Mouse (Mus musculus) ovary, postnatal 36 days (tissue): ENCODE results near the gene Naa10.

Experiments used
- DNase-seq: peaks from one replicate; pipeline ENCODE4 v3.0.0; 2022; ENCODE audit warnings: low spot score, mixed read lengths

The Naa10 gene

DNA sequence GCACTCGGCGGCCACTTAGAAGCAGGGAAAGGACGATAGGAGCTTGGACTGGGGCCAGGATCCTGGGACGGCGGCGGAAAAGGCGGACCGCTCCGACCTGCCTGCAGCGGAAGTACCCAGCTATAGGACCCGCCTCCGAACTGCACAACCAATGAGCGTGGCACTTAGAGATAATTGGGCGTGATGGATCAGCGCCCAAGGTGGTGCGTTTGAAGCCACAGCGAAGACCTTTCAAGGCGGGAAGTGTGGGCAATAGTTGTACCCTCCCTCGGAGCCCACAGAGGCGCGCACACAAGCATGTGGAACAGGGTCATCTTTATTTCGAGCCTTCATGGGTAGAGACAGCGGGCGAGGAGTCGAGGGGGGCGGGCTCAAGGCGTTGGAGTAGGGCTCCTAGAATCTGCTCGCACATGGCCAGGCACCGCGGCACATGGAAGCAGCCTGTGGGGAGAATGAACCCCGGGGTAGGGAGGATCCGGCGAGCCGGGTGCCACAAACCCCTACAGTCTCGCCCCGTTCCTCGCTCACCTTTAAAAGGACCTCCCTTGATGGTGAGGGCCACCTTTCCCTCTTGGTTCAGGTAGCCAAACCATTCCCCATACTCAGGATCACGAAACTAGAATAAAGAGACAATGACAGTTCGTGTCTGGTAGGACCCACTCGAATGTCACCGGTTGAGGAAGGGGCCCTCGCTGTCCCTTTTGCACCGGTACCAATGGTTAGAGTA is at the start of gene Naa10, which contains the start of gene Arhgap4:
Naa10 (minus strand) TSS at position 122 of the 727 bp plus-strand sequence.
Arhgap4 (minus strand) TSS at position 48 of the 727 bp plus-strand sequence.
- DNase-seq: peak; percentile 83

DNA sequence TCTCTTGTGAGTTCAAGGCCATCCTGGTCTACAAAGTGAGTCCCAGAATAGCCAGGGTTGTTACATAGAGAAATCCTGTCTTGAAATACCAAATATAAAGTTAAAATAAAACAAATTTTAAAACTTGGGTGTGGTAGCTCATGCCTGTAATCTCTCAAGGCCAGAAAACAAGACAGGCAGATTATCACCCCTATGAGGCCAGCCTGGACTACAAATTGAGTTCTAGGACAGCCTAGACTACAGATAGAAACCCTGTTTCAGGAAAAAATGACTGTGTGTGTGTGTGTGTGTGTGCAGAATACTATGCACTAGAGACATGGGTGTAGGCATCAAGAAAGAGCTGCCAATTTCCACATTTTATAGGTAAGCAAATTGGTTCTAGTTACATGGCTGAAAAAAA is 49.0 kb upstream of the Naa10 start:
- DNase-seq: no peak

DNA sequence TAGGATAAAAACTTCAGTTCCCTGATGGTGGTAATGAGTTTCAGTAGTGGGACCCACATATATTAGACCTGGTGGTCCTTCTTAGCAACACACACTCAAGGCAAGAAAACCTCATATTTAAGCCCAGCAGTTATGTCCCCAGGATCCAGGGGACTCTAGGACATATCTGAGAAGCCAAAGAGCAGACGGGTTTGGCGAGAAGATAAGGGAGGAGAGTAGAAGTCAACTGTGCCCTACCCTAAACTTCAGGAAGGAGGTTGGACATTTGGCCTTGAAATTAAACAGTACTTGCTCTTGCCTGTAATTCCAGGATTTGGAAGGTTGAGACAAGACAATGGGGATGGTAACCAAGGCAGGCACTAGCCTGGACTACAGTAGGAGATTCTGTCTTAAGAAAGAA is 48.0 kb upstream of the Naa10 start:
- no peak for DNase-seq

DNA sequence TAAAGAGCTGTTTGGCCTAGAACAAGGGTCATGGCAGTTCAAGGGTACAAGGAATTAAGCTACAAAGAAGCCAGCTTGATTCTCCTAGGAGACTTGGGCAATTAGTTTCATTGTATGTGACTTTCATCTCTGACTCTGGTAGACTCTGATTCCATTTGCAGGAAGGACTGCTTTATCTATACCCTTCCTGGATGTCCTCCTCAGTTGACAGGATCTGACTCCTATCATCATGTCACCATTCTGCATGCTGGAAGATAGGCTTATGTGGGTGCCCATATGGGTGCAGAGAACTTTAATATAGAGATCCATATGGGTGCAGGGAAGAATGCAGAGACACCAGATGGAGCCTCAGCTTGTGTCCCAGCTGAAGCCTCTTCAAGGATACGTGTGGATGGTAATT is 47.4 kb upstream of the Naa10 start:
- DNase-seq: no peak

DNA sequence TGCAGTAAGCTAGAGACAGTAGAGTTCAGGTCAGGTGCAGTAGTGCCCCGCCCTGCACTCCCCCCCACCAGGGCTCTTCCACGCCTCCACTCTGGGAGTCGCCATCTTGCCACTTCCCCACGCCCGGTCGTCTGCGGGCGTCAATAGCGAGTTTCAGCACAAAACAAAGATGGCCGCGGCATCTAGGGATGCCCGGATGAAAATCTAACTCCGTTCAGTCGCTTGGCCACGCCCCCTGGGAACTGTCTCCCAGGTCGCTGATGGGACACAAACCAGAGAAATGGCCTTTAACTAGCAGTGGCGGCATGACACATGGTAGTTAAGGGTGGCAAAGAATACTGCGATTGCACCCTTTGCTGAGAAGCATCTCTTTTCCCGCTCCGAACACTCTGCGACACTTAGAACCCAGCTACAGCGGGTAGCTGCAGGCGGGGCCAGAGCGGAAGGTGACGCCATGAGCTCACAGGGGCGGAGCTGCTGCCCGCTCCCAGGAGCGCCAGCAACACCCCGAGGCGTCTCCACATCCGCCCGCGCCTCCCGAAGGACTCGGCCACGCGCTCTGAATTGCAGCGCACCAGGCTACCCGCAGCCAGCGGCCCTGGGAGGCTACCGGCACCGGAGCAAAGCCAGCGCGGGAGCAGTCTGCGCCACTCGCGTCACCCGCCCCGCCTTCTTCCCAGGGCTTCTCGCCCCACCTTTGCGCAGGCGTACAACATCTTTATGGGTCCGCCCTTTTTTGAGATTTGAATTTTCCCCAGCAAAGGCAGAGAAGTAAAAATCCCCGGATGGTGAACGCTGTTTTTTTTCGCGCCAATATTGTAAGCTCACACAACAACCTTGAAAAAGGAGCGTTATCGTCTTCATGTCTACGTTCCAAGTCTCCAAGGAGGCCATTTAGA is 45.7 kb upstream of the Naa10 start:
- peak; percentile 86 for DNase-seq

DNA sequence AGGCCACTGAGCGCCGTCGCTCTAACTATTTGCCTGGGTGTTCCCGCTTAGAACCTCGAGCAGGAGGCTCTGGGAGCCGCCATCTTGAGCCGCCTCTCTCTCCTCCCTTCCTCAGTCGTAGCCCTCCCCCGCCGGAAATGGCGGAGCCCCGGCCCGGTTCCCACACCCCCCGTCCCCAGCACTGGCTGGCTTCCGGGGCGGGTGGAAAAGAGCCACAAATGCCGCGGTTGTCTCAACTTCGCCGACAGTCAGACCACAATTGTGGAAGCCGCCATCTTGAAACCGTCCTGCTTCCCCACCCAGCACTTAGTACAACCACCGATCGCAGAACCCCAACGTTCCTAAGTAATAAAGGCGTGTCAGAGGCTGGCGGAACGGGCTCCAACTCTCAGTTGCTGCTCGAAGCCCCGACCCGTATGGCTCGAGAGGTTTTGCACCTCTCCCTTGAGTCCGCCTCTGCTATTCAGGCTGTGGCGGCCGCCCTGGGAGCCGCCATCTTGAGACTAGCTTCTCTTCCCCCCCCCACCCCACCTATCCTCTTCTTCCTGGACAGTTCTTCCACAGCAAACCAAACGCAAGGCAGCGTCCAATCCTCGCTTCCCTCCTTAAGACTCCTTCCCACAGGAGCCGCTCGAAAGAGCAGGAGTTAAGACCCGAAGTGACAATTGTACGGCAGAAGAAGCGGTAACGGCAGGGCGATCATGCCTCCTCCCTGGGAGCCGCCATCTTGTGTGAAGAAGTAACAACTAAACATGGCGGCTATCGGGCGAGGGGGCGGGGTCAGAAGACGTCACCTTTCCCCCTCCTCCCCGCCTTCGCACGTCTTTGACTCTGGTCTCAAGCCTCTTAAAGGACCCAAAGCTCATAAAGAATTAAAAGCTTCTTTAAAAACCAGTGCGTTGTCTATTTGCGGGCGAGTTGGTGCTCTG is 44.8 kb upstream of the Naa10 start, which contains the start of gene Hcfc1:
Hcfc1 (minus strand) TSS at position 110 of the 929 bp plus-strand sequence.
- DNase-seq: peak; percentile 89

DNA sequence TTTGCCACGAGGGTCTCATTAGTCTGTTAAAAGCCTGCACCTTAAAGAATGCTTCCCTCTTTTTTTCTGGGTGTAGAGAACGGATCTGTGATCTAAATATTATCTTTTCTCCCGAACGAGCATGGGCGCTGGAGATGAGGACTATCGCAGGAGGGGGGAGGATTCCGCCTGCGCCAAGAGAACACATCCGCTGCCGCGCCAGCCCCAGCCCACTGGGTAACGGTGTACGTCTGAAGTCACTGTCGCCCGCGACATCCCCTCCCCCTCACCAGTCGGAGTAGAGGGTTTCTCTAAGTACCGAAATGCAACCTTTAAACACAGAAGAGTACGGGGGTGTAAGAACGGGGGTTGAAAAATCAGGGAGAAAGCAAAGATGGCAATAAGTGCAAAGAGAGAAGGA is 43.6 kb upstream of the Naa10 start:
- peak; percentile 47 for DNase-seq

DNA sequence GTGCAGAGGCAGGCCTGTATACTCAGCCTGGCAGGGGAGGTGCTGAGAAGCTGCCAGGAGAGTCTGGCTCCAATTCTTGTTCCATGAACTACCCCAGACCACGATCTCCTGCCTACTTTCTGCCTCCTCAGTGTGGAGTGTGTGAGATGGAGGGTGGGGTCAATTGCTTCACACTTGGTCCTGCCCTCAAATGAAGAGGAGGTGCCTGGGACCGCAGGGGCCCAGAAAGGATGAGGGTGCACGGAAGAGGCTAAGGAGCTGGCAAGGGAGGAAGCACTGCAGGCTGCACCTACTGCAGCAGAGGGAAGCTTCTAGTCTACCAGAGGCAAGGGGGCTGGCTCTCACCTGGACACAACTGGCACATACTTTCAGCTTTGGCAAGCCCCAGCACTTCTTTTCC is 42.6 kb upstream of the Naa10 start:
- no peak for DNase-seq

DNA sequence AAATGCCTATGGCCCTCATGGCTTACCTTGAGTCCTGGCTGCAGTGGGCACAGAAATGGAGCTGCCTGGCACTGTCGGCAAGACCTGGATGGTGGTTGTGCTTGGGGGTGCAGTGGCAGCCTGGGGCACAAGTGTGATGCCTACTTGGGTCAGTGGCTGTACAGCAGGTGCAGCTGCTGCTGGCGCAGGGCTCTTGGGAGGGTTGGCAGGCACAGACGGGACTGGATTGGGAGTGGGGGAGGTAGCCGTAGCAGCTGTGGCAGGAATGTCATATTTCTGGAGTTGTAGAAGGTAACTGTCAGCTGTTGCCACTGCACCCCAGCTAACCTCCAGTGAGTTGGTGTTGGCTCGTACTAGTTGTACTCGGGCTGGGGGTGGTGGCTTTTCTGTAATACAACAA is 33.2 kb upstream of the Naa10 start:
- DNase-seq: no peak

DNA sequence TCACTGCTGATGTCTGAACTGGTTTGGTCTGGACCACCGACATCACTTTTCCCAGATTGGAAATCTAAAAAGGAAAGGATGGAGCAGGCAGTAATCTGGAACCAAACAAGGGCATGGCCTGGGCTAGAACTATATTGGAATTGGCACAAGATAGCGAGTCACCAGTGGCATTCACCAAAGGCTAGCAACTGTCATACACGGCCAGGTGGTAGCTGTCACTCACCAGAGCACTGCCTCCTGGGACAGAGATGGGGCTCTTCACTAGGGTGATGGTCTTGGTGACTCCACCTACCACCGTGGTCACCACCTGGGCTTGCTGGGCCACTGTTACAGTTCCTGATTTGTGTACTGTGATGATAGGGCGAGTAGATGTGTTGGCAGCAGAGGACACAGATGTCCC is 30.9 kb upstream of the Naa10 start:
- no peak for DNase-seq

DNA sequence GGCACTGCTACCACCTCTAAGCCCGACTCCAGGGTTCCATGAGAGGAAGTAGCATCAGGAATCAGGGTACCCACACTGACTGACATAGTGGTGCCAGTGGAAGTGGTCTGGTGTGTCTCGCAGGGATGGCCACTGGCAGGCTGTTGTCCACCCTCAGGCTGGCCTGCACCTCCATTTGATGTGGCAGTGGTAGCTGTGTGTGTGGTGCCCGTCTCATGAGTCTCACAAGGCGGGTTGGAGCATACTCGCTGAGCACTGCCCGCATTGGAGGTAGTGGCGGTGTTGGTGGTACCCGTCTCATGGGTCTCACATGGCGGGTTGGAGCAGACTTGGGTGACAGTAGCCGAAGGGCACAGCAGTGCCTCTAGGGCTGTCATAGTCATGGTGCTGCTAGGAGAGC is 27.6 kb upstream of the Naa10 start:
- DNase-seq: no peak

DNA sequence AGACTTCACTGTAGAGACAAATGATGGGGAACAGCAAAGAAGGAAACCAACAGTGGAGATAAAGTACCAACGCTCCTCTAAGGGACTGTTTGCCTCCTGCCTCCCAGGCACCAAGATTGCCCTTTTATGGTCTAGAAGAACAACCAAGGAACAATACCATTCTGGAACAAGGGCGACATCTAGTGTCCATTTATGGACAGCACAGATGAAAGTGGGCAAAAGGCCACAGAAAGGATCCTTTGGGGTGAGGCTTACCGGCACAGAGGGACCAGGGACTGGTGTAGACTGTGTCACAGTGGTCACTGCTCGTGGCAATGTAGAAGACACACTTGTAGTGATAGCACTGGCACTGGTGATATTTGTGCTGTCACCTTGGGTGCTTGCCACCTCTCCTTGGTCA is 26.9 kb upstream of the Naa10 start:
- DNase-seq: no peak

DNA sequence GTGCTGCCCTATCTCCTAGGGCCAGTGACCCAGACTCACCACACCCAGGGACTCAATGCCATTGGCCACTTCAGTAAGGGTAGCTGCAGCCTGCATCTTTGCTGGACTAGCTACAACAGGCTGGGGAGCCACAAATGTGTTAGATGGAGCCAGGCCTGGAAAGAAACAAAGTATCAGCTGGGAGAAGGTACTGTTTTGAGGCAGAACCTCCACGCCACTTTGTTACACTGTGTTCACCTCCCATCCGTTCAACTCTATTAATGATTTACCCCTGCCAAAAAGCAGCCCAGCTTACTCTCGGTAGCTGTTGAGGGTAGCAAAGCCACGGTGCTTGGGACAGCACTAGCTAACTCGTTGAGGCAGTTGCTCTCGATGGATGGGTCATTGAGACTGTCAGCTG is 25.2 kb upstream of the Naa10 start:
- no peak for DNase-seq

DNA sequence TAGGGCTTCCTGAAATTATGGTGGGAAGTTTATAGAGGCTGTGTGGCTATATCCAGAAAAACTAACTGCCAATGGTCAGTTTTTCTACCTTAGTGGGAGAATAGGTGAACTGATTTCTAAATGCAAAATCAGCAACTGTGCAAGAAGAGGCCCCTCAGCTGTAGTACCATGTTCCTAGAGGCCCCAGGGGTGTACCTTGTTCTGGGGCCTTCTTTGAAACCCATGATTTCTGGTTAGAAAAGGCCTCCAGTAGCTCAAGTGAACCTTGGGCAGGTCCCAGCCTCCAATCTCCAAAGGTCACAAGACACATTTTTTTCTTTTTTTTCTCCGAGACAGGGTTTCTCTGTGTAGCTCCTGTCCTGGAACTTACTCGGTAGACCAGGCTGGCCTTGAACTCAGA is 20.6 kb upstream of the Naa10 start:
- DNase-seq: no peak

DNA sequence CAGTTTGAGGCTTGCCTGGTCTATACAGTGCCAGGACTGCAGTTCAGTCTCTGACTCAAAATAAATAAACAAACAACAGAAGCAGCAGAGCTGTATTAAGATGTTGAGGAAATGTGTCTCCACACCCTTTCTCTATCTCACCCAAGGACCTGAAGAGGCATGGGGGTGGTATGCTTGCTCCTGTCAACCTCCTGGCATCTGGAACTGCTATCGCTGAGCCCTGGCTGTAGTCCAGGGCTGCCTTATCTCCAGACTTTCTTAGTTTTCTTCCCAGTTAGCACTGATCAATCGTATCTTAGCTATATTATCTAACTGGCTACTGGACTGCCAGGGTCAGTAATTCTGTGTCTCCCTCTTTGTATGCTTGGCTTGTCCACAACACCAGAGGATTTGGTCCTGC is 20.1 kb upstream of the Naa10 start:
- DNase-seq: no peak

DNA sequence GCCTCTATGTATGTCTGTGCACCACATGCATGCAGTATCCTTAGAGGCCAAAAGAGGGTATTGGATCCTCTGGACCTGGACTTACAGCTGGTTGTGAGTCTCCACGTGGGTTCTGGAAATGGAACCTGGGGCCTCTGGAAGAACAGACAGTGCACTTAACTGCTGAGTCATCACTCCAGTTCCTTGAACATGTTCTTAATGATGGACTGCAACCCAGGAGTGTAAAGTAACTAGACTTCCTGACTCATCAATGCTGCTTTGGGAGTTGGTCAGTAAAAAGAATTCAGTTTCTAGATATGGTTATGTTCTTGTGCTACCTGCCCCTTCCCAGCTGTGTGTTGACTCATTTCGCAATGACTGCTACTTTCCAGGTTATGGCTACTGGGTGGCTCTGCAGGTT is 10.1 kb upstream of the Naa10 start:
- DNase-seq: no peak

DNA sequence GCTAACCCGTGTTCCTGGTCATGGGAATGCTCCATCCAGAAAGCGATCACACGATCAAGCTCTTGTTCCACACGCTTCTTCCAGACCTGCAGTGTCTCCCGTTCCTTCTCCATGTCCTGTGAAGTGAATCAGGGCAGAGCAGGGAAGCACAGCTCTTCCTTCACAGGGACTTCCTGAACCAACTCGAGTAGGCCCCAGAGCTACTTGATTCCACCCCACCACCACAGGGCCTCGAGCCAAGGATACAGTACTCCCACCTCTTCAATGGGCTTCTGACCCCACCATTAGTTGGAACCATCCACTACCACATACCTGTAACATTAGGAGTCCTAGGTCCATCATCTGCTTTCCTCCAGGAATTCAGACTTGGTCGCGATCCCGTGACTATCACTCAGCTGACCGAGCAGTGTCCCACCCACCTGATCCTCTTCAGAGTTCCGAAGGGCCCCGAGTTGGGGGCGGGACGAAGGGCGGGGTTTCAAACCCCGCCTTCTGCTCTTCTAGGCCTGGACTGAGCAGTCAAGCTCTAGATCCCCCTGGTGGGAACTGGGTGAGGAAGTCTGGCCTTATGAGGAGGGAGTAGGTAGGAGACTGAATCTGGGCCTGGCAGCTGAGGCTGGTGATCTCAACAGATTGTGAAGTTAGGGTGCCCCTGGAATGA is 8.8 kb upstream of the Naa10 start, which contains the start of gene Renbp:
Renbp (minus strand) TSS at position 449 of the 661 bp plus-strand sequence.
- peak; percentile 70 for DNase-seq

DNA sequence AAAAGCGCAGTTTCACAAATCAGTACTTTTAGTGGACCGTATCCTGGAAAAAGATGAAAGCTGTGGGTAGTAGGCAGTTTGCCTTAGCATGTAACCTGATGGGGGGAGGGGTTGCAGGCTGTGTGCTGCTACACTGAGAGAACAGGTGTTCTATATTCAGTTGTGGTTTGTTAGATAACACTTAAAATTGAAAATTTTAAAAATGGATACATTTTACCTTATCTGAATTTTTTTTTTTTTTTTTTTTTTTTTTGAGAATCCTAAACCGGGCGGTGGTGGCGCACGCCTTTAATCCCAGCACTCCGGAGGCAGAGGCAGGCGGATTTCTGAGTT is 772 bp upstream of the Naa10 start:
- no peak for DNase-seq

DNA sequence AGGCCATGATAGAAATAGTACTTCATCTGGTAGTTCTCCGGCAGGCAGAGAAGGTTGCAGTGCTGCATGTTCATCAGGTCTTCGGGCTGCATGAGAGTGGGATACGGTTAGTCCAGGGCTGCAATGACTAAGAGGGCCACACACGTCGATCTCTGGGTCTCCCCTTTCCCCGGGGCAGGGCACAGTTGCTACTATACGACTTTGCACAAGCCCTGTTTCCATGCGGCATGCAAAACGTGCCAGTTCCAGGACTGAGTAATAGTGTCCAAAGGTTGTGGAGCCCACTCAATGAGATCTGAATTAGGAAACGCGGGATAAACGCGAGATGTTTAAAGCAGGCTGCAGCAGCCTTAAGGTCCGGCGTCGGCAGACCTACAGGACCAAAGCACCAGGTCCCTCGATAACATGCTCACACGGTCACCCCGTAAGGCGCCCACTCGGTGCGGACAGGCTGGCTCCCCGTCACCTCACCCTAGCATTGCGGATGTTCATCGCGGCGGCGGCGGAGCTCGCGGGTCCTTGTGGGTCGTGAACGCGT is 390 bp downstream of the Naa10 start:
- DNase-seq: no peak

DNA sequence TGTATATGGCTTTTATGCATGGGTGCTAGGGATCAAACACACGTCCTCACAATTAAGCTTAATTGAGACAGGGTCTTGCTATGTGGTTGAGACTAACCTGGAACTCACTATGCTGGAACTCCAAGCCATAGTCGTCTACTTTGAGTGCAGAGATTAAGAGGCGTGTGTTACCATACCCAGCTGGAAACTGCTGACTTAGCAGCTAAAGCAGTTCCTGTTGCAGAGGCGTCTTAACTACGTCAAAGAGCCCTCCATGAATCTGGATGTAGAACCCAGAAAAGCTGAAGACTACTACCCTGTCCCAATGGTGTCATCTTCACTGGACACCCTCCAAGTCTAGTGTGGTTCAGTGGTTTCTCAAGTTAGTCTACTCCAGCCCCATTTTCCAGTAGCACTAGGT is 3.1 kb downstream of the Naa10 start:
- no peak for DNase-seq

DNA sequence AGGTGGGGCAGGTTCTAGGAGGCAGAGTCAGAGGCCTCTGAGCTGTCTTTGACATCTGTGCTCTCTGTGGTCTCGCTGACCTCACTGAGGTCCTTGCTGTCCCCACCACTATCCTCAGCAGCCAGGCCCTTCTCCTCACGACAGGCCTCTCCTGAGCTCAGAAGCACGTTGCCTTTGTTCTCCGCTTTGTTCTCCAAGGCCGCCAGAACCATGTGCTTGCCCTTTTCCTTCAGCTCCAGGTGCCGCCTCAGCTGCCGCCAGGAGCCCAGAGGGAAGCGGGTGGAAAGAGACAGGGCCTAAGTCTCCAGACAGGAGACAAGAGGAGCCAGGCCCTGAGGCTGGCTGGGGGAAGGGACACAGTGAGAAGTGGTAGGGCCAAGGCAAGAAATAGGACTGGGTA is 4.8 kb downstream of the Naa10 start:
- no peak for DNase-seq
